Mouse (Mus musculus) T-helper 1 cell (primary cell): ENCODE data around the gene Zfp810.

Experiments
- in situ Hi-C: fragments of 300-600 bp; cut with MboI, MseI; formaldehyde crosslinking; loops from one replicate; pipeline ENCODE4 v1.15.1; 2025; ENCODE audit warnings: high pct_unique_total_duplicates

Gene Zfp810

DNA sequence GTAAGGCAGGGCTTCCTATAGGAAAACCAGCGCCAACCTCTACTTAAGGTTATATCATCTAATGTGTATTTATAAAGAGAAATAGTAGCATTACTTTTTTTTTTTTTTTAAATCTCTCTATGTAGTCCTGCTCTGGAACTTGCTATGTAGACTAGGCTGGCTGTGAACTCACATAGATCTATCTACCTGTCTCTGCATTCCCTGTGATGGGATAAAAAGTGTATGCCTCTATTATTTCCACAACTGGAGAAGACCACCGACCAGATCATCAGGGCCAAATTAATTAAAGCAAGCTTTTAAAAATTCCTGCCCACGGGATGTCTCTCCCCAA is 47.4 kb downstream of the Zfp810 start:
- in situ Hi-C loops: no loop called here

GRCm38 (mm10) chr9:22259184-22260091 is 48.0 kb downstream of the Zfp810 start, which contains the start of gene Zfp599:
TSS of gene Zfp599 (minus strand) at chr9:22259895.
- in situ Hi-C loops: no loop called here

- in situ Hi-C loops: no loop called here
Observed at GRCm38 (mm10) chr9:22258784-22259183, 48.7 kb downstream of the Zfp810 start.

- in situ Hi-C loops: no loop called here
Observed at GRCm38 (mm10) chr9:22256579-22256978, 50.9 kb downstream of the Zfp810 start.

GRCm38 (mm10) chr9:22244242-22244641 is 63.2 kb downstream of the Zfp810 start:
- in situ Hi-C loops: loop anchor here (5.0 kb wide), 1 partner anchor 78 kb away; no protein-coding TSS in a partner anchor

- in situ Hi-C loops: loop anchor here (5.0 kb wide), 1 partner anchor 82 kb away; no protein-coding TSS in a partner anchor
Observed at GRCm38 (mm10) chr9:22240001-22240400, 67.4 kb downstream of the Zfp810 start.

DNA sequence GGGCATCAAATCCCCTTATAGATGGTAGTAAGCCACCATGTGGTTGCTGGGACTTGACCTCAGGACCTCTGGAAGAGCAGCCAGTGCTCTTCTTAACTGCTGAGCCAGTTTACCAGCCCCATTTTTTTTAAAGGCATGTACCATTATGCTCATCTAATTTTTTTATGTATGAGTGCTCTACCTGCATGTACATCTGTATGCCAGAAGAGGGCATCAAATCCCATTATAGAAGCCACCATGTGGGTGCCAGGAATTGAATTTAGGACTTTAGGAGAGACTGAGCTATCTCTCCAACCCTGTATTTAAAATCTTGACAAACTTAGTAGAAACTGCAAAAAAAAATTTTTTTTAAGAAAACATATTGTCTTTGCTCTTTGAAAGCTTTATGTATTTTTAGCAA is 76.9 kb downstream of the Zfp810 start:
- in situ Hi-C loops: no loop called here

DNA sequence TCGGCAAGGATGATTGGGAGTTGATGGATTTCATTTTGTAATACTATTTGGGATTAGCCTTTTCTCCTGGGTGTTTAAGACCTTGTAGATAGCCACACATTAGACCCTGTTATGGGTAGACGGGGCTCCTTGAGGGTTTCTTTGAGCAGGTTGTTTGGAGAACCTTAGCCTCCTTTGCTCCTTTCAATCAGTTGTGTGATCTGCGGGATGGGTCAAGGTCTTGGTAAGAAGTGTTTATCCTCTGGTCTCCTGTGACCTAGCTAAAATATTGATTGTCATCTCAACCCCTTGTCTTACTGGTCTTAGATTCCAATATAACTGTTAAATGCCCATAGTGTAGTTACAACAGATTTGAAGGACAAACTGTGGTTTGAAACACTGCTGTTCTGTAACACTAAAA is 77.4 kb downstream of the Zfp810 start:
- in situ Hi-C loops: no loop called here

- in situ Hi-C loops: no loop called here
Observed at GRCm38 (mm10) chr9:22229386-22230026, 77.9 kb downstream of the Zfp810 start.

- in situ Hi-C loops: no loop called here
Observed at GRCm38 (mm10) chr9:22226846-22227245, 80.6 kb downstream of the Zfp810 start.
